Mouse (Mus musculus): ENCODE measurements around the gene Uqcrq.

DNA sequence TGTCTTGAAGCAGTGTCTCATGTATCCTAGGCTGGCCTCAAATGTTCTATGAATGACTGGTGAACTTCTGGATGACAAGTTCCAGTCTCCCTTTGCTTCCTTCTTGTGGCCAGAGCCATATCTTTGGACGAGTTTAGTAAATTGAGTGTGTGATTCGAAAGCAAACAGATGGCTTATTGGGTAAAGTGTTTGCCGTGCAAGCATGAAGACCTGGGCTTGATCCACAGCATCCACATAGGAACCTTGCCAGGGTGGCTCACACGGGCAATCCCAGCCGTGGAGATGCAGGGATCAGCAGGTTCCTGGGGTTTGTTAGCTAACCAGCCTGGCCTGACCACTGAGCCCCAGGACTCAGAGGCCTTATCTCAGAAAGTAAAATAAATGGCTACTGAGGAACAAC lies 22.4 kb upstream of the Uqcrq start:
- TF ChIP-seq CTCF (IDR thresholded peaks at IDR 0.05; ENCODE audit: low read depth): no peak
- no peak for TF ChIP-seq EP300 (IDR thresholded peaks at IDR 0.05; ENCODE audit: low read depth)

Measured in liver, postnatal 0 days (tissue).